Mouse (Mus musculus) E14TG2a.4 (cell line): Measurements from ENCODE around the gene Sstr2.

Source experiments
- CTCF ChIP-seq: conservative IDR thresholded peaks from 2 replicates; pipeline ENCODE4 v1.5.1; 2014; ENCODE audit warnings: low read length
- NANOG ChIP-seq: IDR thresholded peaks from 2 replicates; pipeline ENCODE4 v1.6.1; 2014; ENCODE audit warnings: borderline replicate concordance, low read length, mixed read lengths

DNA sequence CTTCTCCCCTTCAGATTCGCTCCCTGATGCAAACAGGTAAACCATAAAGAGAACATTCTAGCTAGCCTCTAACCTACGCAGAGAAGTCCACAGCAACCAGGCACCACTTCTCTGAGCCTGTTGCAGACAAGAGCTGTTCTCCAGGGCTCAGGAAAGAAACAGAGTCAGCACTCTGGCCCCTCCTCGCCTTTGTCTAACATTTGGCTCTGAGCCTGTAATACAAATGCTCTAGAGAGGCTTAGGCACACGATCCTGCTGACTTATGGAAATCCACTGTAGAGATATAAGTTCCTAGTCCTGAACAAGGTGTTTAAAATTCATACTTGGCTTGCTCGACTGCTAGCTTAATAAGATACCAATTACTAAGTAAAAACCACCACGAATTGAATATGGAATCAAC is 46.5 kb upstream of the Sstr2 start:
- no peak for TF ChIP-seq CTCF
- TF ChIP-seq NANOG: no peak
